Comparison of ENCODE assay signal across 9 mouse cellular contexts in genomic region chr4:127368379-127368973, GRCm38 (mm10). TPM values are rescaled to one million over a fixed set of nuclear protein-coding genes. Genes with fewer than 3 reads are reported as not detected.
DNase-seq lines count a peak whose midpoint lies in the region; ATAC-seq and TF ChIP-seq lines count a peak whose summit lies in the region.
"Had no signal": no experiment of that assay in that cellular context is flagged by ENCODE, and none has a peak within 500 bp of the region (broad histone marks: within the 10 kb centered on the region; RNA-seq: fewer than 3 reads in every experiment).

No protein-coding gene starts in this region.

- no peak overlapping the region for H3K4me2 ChIP-seq in lung, postnatal 0 days (replicated peaks; ENCODE audit: low read depth, low read length)

- no peak overlapping the region for H3K27ac ChIP-seq in lung, postnatal 0 days (ENCODE audit: low read length)

- no peak overlapping the region for H3K9ac ChIP-seq in lung, postnatal 0 days (replicated peaks; ENCODE audit: low read depth)

- peak; percentile 42 for DNase-seq in B cell, adult 2 months
- peak; percentile 80 for DNase-seq in R1 (ENCODE audit: low read depth, low spot score)
- DNase-seq in cerebellum, postnatal 4 days (ENCODE audit: low spot score in 2 of 2), result peak; percentile 82 to 90
- peak; percentile 34 to 35 for DNase-seq in gastrocnemius, postnatal 36 days
- peak; percentile 29 to 81 for DNase-seq in kidney, postnatal 36 days
- DNase-seq in lung, postnatal 0 days (ENCODE audit: low spot score), result peak; percentile 70
- peak; percentile 72 for DNase-seq in retina, postnatal 1 day
- DNase-seq in natural killer cell, adult 2 months (ENCODE audit: low spot score in 2 of 2), result no peak

- 30% methylated on average over 13 of the region's 13 CpGs for WGBS in lung, postnatal 0 days

- peak; percentile 97 for TF ChIP-seq CTCF in lung, postnatal 0 days (IDR thresholded peaks at IDR 0.05)

- H3K4me1 ChIP-seq in lung, postnatal 0 days (ENCODE audit: insufficient read depth, low read depth, low read length), result no peaks in the 10 kb centered on the region

- intact Hi-C loops in gastrocnemius, postnatal 36 days (cut with DNase I), result no loop called here

- TF ChIP-seq EP300 in lung, postnatal 0 days (IDR thresholded peaks at IDR 0.05), result no peak

- no peaks in the 10 kb centered on the region for H3K36me3 ChIP-seq in lung, postnatal 0 days (ENCODE audit: insufficient read depth, low read length)

- peak; percentile 31; the same call in 1 of the 2 replicates for ATAC-seq in lung, postnatal 0 days

- H3K9me3 ChIP-seq in lung, postnatal 0 days (ENCODE audit: low read length), result no peaks in the 10 kb centered on the region

- no peaks in the 10 kb centered on the region for H3K27me3 ChIP-seq in lung, postnatal 0 days (replicated peaks; ENCODE audit: insufficient read depth, low read length)

- no peak overlapping the region for H3K4me3 ChIP-seq in lung, postnatal 0 days (ENCODE audit: low read depth, low read length)

RNA-seq across cellular contexts. Expression of gene Gjb5, which starts 10.5 kb away (rescaled TPM):
- total RNA-seq in gastrocnemius, postnatal 36 days (2021), result under 1 TPM in 1 of 2 experiments, not detected in 1; 0.25 TPM
- polyA plus RNA-seq in lung, postnatal 0 days (2015; fragmentation: Nextera tagmentation; extraction: Ambion mirVana), result 1.7 and 1.9 TPM in 2 replicates

RNA-seq across cellular contexts. Expression of gene Gjb4, which starts 14.6 kb away (rescaled TPM):
- total RNA-seq in gastrocnemius, postnatal 36 days (2021), result not detected
- polyA plus RNA-seq in lung, postnatal 0 days (2015; fragmentation: Nextera tagmentation; extraction: Ambion mirVana), result 0.27 and 0.31 TPM in 2 replicates
- polyA plus RNA-seq: stomach, embryonic 14.5 days had no signal

RNA-seq across cellular contexts. Expression of gene Gjb3, which starts 37.8 kb away (rescaled TPM):
- not detected for total RNA-seq in gastrocnemius, postnatal 36 days (2021)
- polyA plus RNA-seq in lung, postnatal 0 days (2015; fragmentation: Nextera tagmentation; extraction: Ambion mirVana), result 2.9 and 3.3 TPM in 2 replicates

RNA-seq across cellular contexts. Expression of gene Gja4, which starts 54.6 kb away (rescaled TPM):
- 1 to 10 TPM; 4.4 TPM for total RNA-seq in gastrocnemius, postnatal 36 days (2021)
- 56.9 and 58.3 TPM in 2 replicates for polyA plus RNA-seq in lung, postnatal 0 days (2015; fragmentation: Nextera tagmentation; extraction: Ambion mirVana)

Comparison
In these comparisons a context has a peak if more than half of its experiments do, and no peak if none do; other contexts are left out.
1. DNase-seq: peak in B cell, adult 2 months (2 of 2), R1 (single experiment), cerebellum, postnatal 4 days (2 of 2), gastrocnemius, postnatal 36 days (2 of 2), kidney, postnatal 36 days (2 of 2), lung, postnatal 0 days (single experiment) and retina, postnatal 1 day (single experiment); none in natural killer cell, adult 2 months (0 of 2).